Mouse (Mus musculus): ENCODE measurements around the gene Fgf5.

Fgf5 gene

GRCm38 (mm10) chr5:98306528-98306927, 52.5 kb downstream of the Fgf5 start:
- no peak for DNase-seq

DNA sequence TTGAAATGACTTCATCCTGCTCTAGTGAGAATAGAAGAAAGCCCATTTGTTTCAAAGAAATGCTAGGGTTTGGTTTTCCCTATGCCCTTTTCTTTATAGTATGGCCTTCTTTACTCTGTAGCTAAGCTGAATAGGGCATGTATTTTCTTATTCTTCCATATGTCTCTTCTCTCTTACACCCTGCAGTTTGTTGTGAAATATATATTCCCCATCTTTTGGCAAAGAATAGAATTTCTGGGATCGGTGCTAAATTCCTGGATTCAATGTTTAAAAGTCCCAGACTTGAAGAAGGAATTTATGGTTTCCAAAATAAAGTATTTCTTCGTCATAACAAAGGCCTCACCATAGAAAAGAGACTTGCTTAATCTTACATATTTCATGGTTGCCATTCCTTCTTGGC, 72.6 kb downstream of the Fgf5 start:
- DNase-seq: no peak
